Mouse (Mus musculus): Measurements from ENCODE around the gene Htr5b. TPM values are rescaled to one million over a fixed set of nuclear protein-coding genes. Genes with fewer than 3 reads are reported as not detected.

Htr5b gene
- total and polyA plus RNA-seq, 3 experiments = not detected

DNA sequence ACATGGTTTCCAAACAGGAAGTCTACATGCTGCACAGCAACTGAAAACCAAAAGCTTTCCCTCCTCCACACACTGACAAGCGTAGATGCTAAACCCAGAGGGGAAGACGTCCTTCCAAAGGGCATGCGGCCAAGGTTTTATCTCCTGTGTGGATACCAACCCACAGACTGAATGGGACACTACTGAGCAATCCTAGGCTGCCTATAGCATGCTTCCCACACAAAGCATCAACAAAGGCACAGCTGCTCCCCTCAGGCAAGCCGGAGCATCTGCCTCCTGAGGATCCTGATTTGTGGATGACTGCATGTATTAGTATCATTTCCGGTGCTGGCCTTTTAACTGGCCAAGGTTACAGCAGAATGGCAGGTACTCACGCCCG, 23.2 kb upstream of the Htr5b start:
- Histone ChIP-seq H3K27ac (ENCODE audit: insufficient read depth, low read depth) (no peak overlapping the region), H3K4me3 (replicated peaks in 1 of 3; ENCODE audit: low read depth in 2 of 3, low read length in 2 of 3, poor library complexity in 1 of 3) (no peak overlapping the region), H3K36me3 (replicated peaks in 1 of 2; ENCODE audit: control insufficient read depth in 1 of 2, insufficient read depth in 1 of 2, low read length in 1 of 2) (peaks cover 45 to 69% of the 10 kb centered on the region in 2 experiments), H3K9ac (ENCODE audit: insufficient read depth, low read depth) (no peak overlapping the region), H3K9me3 (replicated peaks; ENCODE audit: low read length) (no peaks in the 10 kb centered on the region), H3K4me2 (ENCODE audit: insufficient read depth, low read depth, poor library complexity, severe bottlenecking) (no peak overlapping the region), H3K27me3 (replicated peaks) (no peaks in the 10 kb centered on the region), H3K4me1 (ENCODE audit: control insufficient read depth in 1 of 2, insufficient read depth in 2 of 2) (no peaks in the 10 kb centered on the region), H3K79me2 (replicated peaks; ENCODE audit: control insufficient read depth, extremely low read depth, insufficient read depth, poor library complexity, severe bottlenecking) (no peaks in the 10 kb centered on the region)
- DNase-seq (ENCODE audit: extremely low read depth) = no peak
- TF ChIP-seq MXI1 (IDR thresholded peaks at IDR 0.05; ENCODE audit: low read depth, low read length) (no peak), MAFK (IDR thresholded peaks at IDR 0.05; ENCODE audit: insufficient replicate concordance, low read length) (no peak), MYC (IDR thresholded peaks at IDR 0.05; ENCODE audit: low read depth, low read length) (no peak), MAX (IDR thresholded peaks at IDR 0.05; ENCODE audit: low read length) (no peak), PAX5 (IDR thresholded peaks at IDR 0.05; ENCODE audit: low read length) (no peak), RCOR1 (conservative IDR thresholded peaks at IDR 0.05; ENCODE audit: low read depth, low read length) (no peak), NRF1 (IDR thresholded peaks at IDR 0.05; ENCODE audit: low read depth, low read length) (no peak), TCF12 (IDR thresholded peaks at IDR 0.05; ENCODE audit: low read depth, low read length) (no peak), BHLHE40 (IDR thresholded peaks at IDR 0.05; ENCODE audit: low read depth, low read length) (no peak), POLR2AphosphoS2 (IDR thresholded peaks at IDR 0.05; ENCODE audit: low read depth, low read length) (no peak), USF2 (conservative IDR thresholded peaks at IDR 0.05; ENCODE audit: low read depth, low read length) (no peak), IRF4 (IDR thresholded peaks at IDR 0.05; ENCODE audit: low read depth, low read length) (no peak), JUND (conservative IDR thresholded peaks at IDR 0.05; ENCODE audit: low read depth, low read length) (no peak), NELFE (IDR thresholded peaks at IDR 0.05; ENCODE audit: low read depth, low read length) (no peak), POLR2A (IDR thresholded peaks at IDR 0.05; ENCODE audit: low read depth, low read length) (no peak), CHD1 (IDR thresholded peaks at IDR 0.05; ENCODE audit: low read depth, low read length) (no peak), ZNF384 (IDR thresholded peaks at IDR 0.05; ENCODE audit: low read depth, low read length) (no peak), E2F4 (IDR thresholded peaks at IDR 0.05; ENCODE audit: insufficient replicate concordance, low read depth, low read length) (no peak), CTCF (conservative IDR thresholded peaks at IDR 0.05 in 1 of 2, IDR thresholded peaks at IDR 0.05 in 1 of 2; ENCODE audit: low read depth in 2 of 2, low read length in 2 of 2) (no peak), MAZ (IDR thresholded peaks at IDR 0.05; ENCODE audit: low read depth, low read length) (no peak)
- in situ Hi-C loops (cut with MboI; ENCODE audit: low pct_ligation_motif_present, low pct_unique_long_range_greater_than_20kb, low sequenced_read_pairs) (loop anchor here (5.0 kb wide), 1 partner anchor 109 kb away; no protein-coding TSS in a partner anchor), dilution Hi-C loops (cut with MboI; ENCODE audit: extremely low pct_ligation_motif_present, extremely low pct_unique_long_range_greater_than_20kb, low sequenced_read_pairs) (no loop called here)

DNA sequence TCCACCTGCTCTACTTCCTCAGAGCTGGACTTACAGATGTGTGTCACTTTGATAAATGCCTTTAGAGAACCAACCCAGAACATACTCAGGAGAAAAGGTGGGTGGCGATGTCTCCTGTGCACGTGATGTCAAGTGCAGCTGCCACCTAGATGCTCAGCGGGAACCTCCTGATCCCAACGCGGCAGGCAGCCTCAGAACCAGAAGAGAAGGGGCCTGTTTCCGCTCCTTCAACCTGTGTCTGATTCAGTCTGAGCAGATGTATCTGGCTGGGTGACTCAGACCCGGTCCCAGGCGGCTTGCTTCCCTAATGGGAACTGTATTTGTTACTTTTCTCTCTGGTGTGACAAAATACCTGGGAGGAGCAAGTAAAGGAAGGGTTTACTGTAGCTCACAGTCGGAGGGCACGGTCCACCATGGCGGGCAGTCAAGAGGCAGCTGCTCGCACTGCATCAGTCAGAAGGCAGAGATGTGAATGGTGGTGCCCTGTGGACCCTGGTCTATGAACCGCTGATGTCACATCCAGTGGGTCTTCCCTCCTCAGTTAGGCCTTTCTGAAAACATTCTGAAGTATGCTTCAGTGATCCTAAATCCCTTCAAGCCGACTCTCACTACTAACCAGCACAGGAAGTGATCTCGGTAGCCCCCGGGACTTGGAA, 22.7 kb upstream of the Htr5b start:
- in situ Hi-C loops (cut with MboI; ENCODE audit: low pct_ligation_motif_present, low pct_unique_long_range_greater_than_20kb, low sequenced_read_pairs) (loop anchor here (5.0 kb wide), 1 partner anchor 109 kb away; no protein-coding TSS in a partner anchor), dilution Hi-C loops (cut with MboI; ENCODE audit: extremely low pct_ligation_motif_present, extremely low pct_unique_long_range_greater_than_20kb, low sequenced_read_pairs) (no loop called here)
- DNase-seq (ENCODE audit: extremely low read depth) = no peak
- H3K4me1 ChIP-seq (ENCODE audit: control insufficient read depth in 1 of 2, insufficient read depth in 2 of 2) = no peaks in the 10 kb centered on the region
- H3K4me3 ChIP-seq (replicated peaks in 1 of 3; ENCODE audit: low read depth in 2 of 3, low read length in 2 of 3, poor library complexity in 1 of 3) = no peak overlapping the region
- H3K27ac ChIP-seq (ENCODE audit: insufficient read depth, low read depth) = no peak overlapping the region
- H3K9ac ChIP-seq (ENCODE audit: insufficient read depth, low read depth) = no peak overlapping the region
- TF ChIP-seq POLR2A (IDR thresholded peaks at IDR 0.05; ENCODE audit: low read depth, low read length) (no peak), JUN (IDR thresholded peaks at IDR 0.05; ENCODE audit: insufficient read depth, low read depth, low read length) (no peak)
- no peaks in the 10 kb centered on the region for H3K27me3 ChIP-seq (replicated peaks)
- no peak overlapping the region for H3K4me2 ChIP-seq (ENCODE audit: insufficient read depth, low read depth, poor library complexity, severe bottlenecking)
- H3K79me2 ChIP-seq (replicated peaks; ENCODE audit: control insufficient read depth, extremely low read depth, insufficient read depth, poor library complexity, severe bottlenecking) = no peaks in the 10 kb centered on the region
- H3K9me3 ChIP-seq (replicated peaks; ENCODE audit: low read length) = no peaks in the 10 kb centered on the region
- peaks cover 40 to 64% of the 10 kb centered on the region in 2 experiments for H3K36me3 ChIP-seq (replicated peaks in 1 of 2; ENCODE audit: control insufficient read depth in 1 of 2, insufficient read depth in 1 of 2, low read length in 1 of 2)

Measured in CH12.LX (cell line).